Mouse (Mus musculus) midbrain, embryonic 16.5 days (tissue): Measurements from ENCODE around the gene Adgrl2. TPM values are rescaled to one million over a fixed set of nuclear protein-coding genes. Genes with fewer than 3 reads are reported as not detected.

ENCODE experiments used
- ATAC-seq: fragments of 200-750 bp; cut with Nextera tagmentation; 2 replicates; pipeline ENCODE4 v1.8.0; 2017; ENCODE audit warnings: moderate TSS enrichment
- H3K27ac ChIP-seq: fragments of 300-500 bp; sonication (generic); 2 replicates; pipeline ENCODE4 v1.5.1; 2014; ENCODE audit warnings: mild to moderate bottlenecking, low read length, mixed read lengths
- H3K27me3 ChIP-seq: fragments of 300-500 bp; sonication (generic); 2 replicates; pipeline ENCODE4 v1.6.1; 2014; ENCODE audit warnings: low read depth, low read length, mixed read lengths; ENCODE audit not compliant: control insufficient read depth, insufficient read depth
- H3K36me3 ChIP-seq: fragments of 300-500 bp; sonication (generic); 2 replicates; pipeline ENCODE4 v1.6.1; 2014; ENCODE audit warnings: mild to moderate bottlenecking, low read length, moderate library complexity, mixed read lengths; ENCODE audit not compliant: control insufficient read depth, insufficient read depth
- H3K4me1 ChIP-seq: fragments of 300-500 bp; sonication (generic); 2 replicates; pipeline ENCODE4 v1.6.1; 2014; ENCODE audit warnings: mild to moderate bottlenecking, low read length, mixed read lengths; ENCODE audit not compliant: control insufficient read depth, insufficient read depth
- H3K4me2 ChIP-seq: fragments of 300-500 bp; sonication (generic); 2 replicates; pipeline ENCODE4 v1.6.1; 2014; ENCODE audit warnings: mild to moderate bottlenecking, low read length, mixed read lengths
- H3K4me3 ChIP-seq: fragments of 300-500 bp; sonication (generic); 2 replicates; pipeline ENCODE4 v1.5.1; 2014; ENCODE audit warnings: low read depth, mild to moderate bottlenecking, low read length, moderate library complexity, mixed read lengths
- H3K9ac ChIP-seq: fragments of 300-500 bp; sonication (generic); 2 replicates; pipeline ENCODE4 v1.6.1; 2014; ENCODE audit warnings: low read depth, low read length, mixed read lengths
- H3K9me3 ChIP-seq: fragments of 300-500 bp; sonication (generic); replicated peaks from 2 replicates; pipeline ENCODE4 v1.6.1; 2014; ENCODE audit warnings: mild to moderate bottlenecking, low read length, mixed read lengths; ENCODE audit not compliant: control insufficient read depth, poor library complexity, severe bottlenecking
- WGBS: fragments of 180-500 bp; shearing (Covaris S2); extraction: QIAGEN DNeasy Blood & Tissue Kit; methylation state at CpG from one replicate; pipeline ENCODE4 v1.1.7; 2014; 5-methylcytosine and 5-hydroxymethylcytosine counted together
- polyA plus RNA-seq: library from polyadenylated mRNA; unstranded; fragments of >200 nt; fragmentation: Nextera tagmentation; extraction: Ambion mirVana; gene quantifications from 2 replicates; pipeline ENCODE4 v1.2.1, GENCODE M21; 2015

Gene Adgrl2
- polyA plus RNA-seq, 1 experiment from 2014 or later, result 119 TPM

- peaks cover 23% of the 10 kb centered on the region for H3K36me3 ChIP-seq
- WGBS, result 78% methylated on average over 33 of the region's 33 CpGs
- 0 out of 2 replicates have a peak, but pooled peaks have one; percentile 48 for ATAC-seq
- H3K4me2 ChIP-seq, result no peak overlapping the region; the same call in 1 of the 2 replicates
- no peaks in the 10 kb centered on the region for H3K27me3 ChIP-seq
- no peaks in the 10 kb centered on the region for H3K9me3 ChIP-seq
- H3K4me3 ChIP-seq, result no peak overlapping the region
- H3K4me1 ChIP-seq, result no peaks in the 10 kb centered on the region
- H3K9ac ChIP-seq, result no peak overlapping the region
- H3K27ac ChIP-seq, result no peak overlapping the region
These were observed 170.9 kb downstream of the Adgrl2 start for GRCm38 (mm10) chr3:148819323-148820046.

GRCm38 (mm10) chr3:148818414-148819105, 171.8 kb downstream of the Adgrl2 start:
- no peaks in the 10 kb centered on the region for H3K4me1 ChIP-seq
- H3K27ac ChIP-seq, result no peak overlapping the region
- no peak for ATAC-seq
- no peak overlapping the region for H3K9ac ChIP-seq
- no peak overlapping the region for H3K4me2 ChIP-seq
- peaks cover 15% of the 10 kb centered on the region for H3K36me3 ChIP-seq
- H3K4me3 ChIP-seq, result no peak overlapping the region
- 91% methylated on average over 6 of the region's 6 CpGs for WGBS
- H3K9me3 ChIP-seq, result no peaks in the 10 kb centered on the region
- no peaks in the 10 kb centered on the region for H3K27me3 ChIP-seq

DNA sequence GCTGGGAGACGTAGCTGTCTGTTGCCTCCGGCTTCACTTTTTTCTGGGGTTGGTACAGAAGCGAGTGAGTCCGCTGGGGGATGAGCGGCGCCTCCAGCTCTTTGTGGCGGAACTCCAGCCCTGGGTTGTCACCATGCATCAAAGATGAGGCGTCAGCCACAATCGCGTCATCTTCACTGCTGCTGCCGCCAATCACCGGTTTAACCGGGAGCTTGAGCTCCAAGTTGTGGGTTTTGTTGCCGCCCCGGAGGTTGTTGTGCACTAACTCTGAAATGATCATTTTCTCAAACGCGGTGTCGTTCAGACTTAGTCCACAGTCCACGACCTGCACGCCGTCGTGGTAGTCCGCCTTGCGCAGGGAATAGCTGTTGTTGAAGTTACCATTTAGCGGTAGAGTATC, 172.9 kb downstream of the Adgrl2 start:
- 95% methylated on average over 25 of the region's 25 CpGs for WGBS
- Histone ChIP-seq H3K27ac (no peak overlapping the region), H3K9me3 (no peaks in the 10 kb centered on the region)

DNA sequence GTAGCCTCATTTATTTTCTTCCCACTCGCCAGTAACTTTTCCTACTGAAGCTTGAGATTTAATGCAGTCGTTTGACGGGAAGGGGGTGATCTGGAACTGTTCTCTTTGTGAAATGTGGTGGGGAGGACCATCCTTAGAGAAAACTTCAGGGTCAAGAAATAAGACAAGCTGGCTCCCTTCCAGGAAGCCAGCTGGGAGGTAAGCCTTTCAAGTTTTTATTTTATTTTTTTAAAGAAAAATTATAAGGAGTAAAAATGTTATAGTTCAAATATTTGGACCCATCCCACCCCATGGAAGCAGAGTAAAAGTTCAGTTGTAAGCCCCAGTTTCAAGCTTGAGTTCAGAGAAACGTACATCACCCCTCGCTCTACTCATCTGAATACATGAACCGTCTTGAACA, 177.2 kb downstream of the Adgrl2 start:
- Histone ChIP-seq H3K27me3 (no peaks in the 10 kb centered on the region), H3K36me3 (peaks cover 11% of the 10 kb centered on the region), H3K4me1 (no peaks in the 10 kb centered on the region), H3K9ac (no peak overlapping the region), H3K27ac (no peak overlapping the region), H3K9me3 (no peaks in the 10 kb centered on the region), H3K4me2 (no peak overlapping the region), H3K4me3 (no peak overlapping the region)
- 79% methylated on average over 6 of the region's 6 CpGs for WGBS
- no peak for ATAC-seq

More for the DNA sequence above, 172.9 kb downstream of the Adgrl2 start:
- no peak for ATAC-seq
- Histone ChIP-seq H3K4me3 (no peak overlapping the region), H3K4me1 (no peaks in the 10 kb centered on the region), H3K9ac (no peak overlapping the region), H3K27me3 (no peaks in the 10 kb centered on the region), H3K36me3 (peaks cover 13% of the 10 kb centered on the region), H3K4me2 (no peak overlapping the region)

DNA sequence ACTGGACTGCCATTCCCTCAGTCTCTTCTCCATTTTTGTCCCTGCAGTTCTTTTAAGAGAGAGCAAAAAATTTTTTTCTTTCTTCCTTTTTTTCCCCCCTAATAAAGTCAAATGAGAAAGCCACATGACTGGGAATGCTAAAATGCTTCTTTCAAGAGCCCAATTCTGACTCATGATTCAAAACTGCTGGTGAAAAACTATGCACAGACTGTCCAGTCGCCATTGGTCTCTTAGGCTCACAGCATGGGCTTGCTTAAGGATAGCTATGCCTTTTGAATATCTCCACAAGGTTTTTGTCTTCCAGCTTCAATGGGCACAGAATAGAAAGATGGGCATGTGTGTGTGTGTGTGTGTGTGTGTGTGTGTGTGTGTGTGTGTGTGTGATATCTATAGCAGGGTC, 178.3 kb downstream of the Adgrl2 start:
- no peak overlapping the region for H3K4me2 ChIP-seq
- whole genome bisulfite sequencing, result 24% methylated on average over 1 of the region's 1 CpGs

GRCm38 (mm10) chr3:148806977-148807376, 183.4 kb downstream of the Adgrl2 start:
- H3K9ac ChIP-seq, result no peak overlapping the region
- H3K36me3 ChIP-seq, result no peaks in the 10 kb centered on the region
- no peaks in the 10 kb centered on the region for H3K9me3 ChIP-seq
- no peak overlapping the region for H3K4me2 ChIP-seq
- ATAC-seq, result 0 out of 2 replicates have a peak, but pooled peaks have one; percentile 21
- no peak overlapping the region for H3K27ac ChIP-seq
- no peak overlapping the region for H3K4me3 ChIP-seq
- 79% methylated on average over 9 of the region's 9 CpGs for WGBS
- no peaks in the 10 kb centered on the region; the same call in 1 of the 2 replicates for H3K4me1 ChIP-seq
- no peaks in the 10 kb centered on the region for H3K27me3 ChIP-seq

More for the DNA sequence above, 178.3 kb downstream of the Adgrl2 start:
- no peak overlapping the region for H3K27ac ChIP-seq
- no peaks in the 10 kb centered on the region for H3K4me1 ChIP-seq
- no peak overlapping the region for H3K9ac ChIP-seq
- H3K36me3 ChIP-seq, result peaks cover 3% of the 10 kb centered on the region
- no peak for ATAC-seq
- no peaks in the 10 kb centered on the region for H3K9me3 ChIP-seq
- H3K4me3 ChIP-seq, result no peak overlapping the region
- no peaks in the 10 kb centered on the region for H3K27me3 ChIP-seq

DNA sequence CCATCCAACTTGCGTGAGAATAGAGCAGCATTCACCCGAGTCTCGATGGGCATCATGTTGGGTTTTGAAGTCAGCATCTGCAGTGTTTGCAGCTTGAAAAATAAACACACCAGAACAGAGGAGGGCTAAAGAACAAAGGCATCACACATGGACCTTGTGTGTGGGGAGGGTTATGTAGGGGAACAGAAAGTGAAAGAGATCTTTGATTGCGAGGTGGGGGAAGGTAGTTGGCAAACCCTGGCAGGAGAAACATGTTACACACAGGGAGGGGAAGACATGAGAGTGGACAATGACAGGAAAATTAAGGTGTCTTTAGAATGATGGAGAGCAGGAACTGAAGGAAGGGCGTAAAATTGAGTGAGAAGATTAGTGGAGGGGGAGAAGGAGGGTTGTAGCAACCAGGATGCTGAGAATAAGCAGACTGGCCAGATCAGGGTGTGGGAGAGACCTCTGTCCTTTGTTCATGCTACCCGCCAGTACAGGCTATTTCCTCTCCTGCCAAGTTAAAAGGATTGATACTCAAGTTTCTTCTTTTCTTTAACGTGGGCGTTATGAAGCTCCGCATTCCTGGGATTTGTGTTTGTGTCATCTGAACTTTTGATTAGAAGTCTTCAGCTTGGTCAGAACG, 197.0 kb downstream of the Adgrl2 start:
- no peak overlapping the region for H3K9ac ChIP-seq
- no peaks in the 10 kb centered on the region for H3K9me3 ChIP-seq
- no peaks in the 10 kb centered on the region for H3K27me3 ChIP-seq
- no peak overlapping the region for H3K4me2 ChIP-seq
- no peaks in the 10 kb centered on the region for H3K4me1 ChIP-seq
- H3K36me3 ChIP-seq, result no peaks in the 10 kb centered on the region
- 70% methylated on average over 10 of the region's 10 CpGs for WGBS
- no peak overlapping the region for H3K27ac ChIP-seq
- H3K4me3 ChIP-seq, result no peak overlapping the region
- ATAC-seq, result no peak

- Histone ChIP-seq H3K4me1 (no peaks in the 10 kb centered on the region), H3K9me3 (no peaks in the 10 kb centered on the region), H3K4me3 (no peak overlapping the region), H3K9ac (no peak overlapping the region), H3K36me3 (no peaks in the 10 kb centered on the region), H3K27me3 (no peaks in the 10 kb centered on the region), H3K4me2 (no peak overlapping the region), H3K27ac (no peak overlapping the region)
- no peak for ATAC-seq
- 99% methylated on average over 6 of the region's 6 CpGs for WGBS
These were observed 220.0 kb downstream of the Adgrl2 start for GRCm38 (mm10) chr3:148770310-148770709.
